Mouse (Mus musculus) bone marrow macrophage, adult 2 months (primary cell): Measurements from ENCODE around the gene BC016579.

Source experiments
- CTCF ChIP-seq: IDR thresholded peaks from 2 replicates; pipeline ENCODE4 v1.5.1; 2012; ENCODE audit warnings: low read depth, mild to moderate bottlenecking, low read length, moderate library complexity
- POLR2A ChIP-seq: IDR thresholded peaks from 2 replicates; pipeline ENCODE4 v1.6.1; 2012; ENCODE audit warnings: mild to moderate bottlenecking, low read depth, low read length, borderline replicate concordance

DNA sequence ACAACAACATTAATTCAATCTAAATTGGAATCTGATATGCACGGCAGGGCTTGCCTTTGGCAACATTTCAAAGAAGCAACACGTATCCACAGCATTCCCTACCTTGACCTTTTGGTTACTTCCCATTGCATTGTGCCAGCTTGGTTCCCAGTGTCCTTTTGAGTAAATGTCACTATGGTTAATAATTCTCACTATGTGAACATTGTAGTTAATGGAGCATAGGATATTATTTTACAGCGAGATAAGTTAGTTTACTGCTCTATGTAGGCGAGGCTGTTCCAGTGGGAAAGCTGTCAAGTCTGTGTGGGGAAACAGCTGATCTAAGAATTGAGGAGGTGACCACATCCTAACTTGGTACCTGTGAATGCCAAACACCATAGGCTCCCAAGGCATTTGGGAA is 16.1 kb upstream of the BC016579 start:
- TF ChIP-seq CTCF (no peak), POLR2A (no peak)
